Mouse (Mus musculus): ENCODE data around the gene Ddx19a. TPM values are rescaled to one million over a fixed set of nuclear protein-coding genes. Genes with fewer than 3 reads are reported as not detected.

Ddx19a gene
- 16.5 and 16.8 TPM in 2 replicates for polyA plus RNA-seq (2015; fragmentation: Nextera tagmentation; extraction: Ambion mirVana)

DNA sequence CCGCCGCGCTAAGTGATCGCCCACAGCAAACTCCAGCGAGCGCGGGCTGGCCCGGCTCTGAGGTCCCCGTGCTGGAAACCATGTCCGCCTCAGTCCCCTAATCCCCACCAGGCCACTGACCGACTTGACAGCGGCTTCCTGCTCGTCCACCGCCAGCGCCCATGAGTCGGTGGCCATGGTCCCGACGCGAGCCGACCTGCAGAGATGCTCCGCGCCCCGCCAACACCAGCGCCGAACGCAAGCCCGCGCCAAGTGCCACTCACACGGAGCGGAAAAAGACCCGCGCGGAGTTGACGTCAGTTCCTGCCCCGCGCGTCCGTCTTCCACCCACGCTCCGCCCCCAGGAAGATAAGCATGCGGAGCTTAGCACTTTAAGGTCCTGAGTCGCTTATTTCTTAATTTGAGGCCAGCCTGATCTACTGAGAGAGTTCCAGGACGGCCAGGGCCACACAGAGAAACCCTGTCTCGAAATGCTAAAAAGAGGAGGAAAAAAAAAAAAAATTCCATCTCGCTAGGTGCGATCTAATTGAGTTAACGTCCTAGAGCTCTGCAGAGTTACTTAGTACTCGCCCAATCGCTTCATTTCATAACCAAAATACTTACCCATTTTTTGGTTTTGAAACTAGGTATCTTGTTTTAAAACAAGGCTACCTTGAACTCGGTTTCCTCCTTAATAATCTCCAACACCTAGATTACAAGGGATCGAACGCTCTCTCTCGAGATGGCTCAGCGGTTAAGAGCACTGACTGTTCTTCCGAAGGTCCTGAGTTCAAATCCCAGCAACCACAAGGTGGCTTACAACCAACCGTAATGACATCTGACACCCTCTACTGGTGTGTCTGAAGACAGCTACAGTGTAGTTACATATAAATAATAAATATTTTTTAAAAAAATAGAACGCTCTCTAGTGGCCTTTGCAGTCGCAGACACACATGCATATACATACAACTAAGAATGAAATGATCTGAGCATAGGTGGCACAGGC, at the start of gene Ddx19a:
Ddx19a (minus strand) TSS at position 254 of the 985 bp plus-strand sequence.
- Histone ChIP-seq H3K9me3 (no peaks in the 10 kb centered on the region), H3K4me3 (peak within 1 kb of the TSS; percentile 89), H3K4me2 (replicated peaks) (peak within 1 kb of the TSS; percentile 83), H3K4me1 (peaks cover 7% of the 10 kb centered on the region), H3K9ac (peak within 1 kb of the TSS; percentile 88), H3K36me3 (peaks cover 17% of the 10 kb centered on the region), H3K27ac (peak within 1 kb of the TSS; percentile 82), H3K27me3 (no peaks in the 10 kb centered on the region)
- 3% methylated on average over 58 of the region's 58 CpGs for WGBS
- ATAC-seq (ENCODE audit: low FRiP score, low read depth) = peak; percentile 95

DNA sequence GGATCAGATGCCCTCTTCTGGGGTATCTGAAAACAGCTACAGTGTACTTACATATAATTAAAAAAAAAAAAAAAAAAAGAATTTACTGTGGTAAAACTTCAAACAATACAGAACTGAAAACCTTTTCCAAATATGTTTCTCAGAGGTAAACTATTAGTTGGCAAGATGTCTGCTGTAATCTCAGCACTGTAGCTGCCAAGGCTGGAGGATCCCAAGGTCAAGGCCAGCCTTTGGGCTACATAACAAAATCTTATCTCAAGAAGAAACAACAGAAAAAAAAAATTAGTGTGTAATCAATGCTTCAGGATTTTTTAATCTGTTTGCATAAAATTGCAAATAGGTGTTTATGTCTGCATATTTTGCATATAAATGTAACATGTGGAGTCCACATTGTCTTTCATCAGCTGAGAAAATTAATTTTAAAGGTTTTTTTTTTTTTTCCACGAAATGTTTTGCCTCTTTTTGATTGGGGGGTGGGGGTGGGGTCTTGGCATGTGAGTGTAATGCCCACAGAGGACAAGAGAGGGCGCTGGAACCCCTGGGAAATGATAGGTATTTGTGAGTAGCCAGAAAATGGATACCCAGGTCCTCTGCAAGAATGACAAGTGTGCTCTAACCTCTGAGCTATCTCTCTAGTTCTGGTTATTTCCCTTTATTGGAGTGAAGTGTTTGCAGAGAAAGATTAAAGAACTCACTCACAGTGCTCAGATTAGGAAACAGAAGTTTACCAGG, 46.6 kb upstream of the Ddx19a start:
- Histone ChIP-seq H3K27ac (no peak overlapping the region), H3K27me3 (no peaks in the 10 kb centered on the region), H3K9ac (no peak overlapping the region), H3K9me3 (no peaks in the 10 kb centered on the region), H3K4me1 (no peaks in the 10 kb centered on the region), H3K4me3 (no peak overlapping the region), H3K4me2 (replicated peaks) (no peak overlapping the region), H3K36me3 (peaks cover 97% of the 10 kb centered on the region)
- ATAC-seq (ENCODE audit: low FRiP score, low read depth) = no peak
- WGBS = 45% methylated on average over 2 of the region's 2 CpGs

DNA sequence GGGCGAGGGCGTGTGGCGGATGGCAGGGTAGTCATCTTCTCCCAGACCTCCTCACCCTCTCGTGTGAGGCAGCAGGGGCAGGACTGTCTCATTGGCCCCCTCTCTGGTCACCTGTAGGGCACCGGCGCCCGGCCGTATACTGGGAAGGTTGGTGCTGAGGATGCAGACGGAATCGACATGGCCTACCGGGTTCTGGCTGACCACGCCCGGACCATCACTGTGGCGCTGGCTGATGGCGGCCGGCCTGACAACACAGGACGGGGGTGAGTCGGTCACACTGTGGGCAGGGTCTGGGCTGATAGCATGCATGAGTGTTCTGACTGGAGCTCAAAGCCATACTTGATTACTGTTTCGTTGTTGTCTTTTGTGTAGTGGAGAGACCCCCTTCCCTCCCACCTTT, 44.9 kb upstream of the Ddx19a start:
- no peaks in the 10 kb centered on the region for H3K4me1 ChIP-seq

DNA sequence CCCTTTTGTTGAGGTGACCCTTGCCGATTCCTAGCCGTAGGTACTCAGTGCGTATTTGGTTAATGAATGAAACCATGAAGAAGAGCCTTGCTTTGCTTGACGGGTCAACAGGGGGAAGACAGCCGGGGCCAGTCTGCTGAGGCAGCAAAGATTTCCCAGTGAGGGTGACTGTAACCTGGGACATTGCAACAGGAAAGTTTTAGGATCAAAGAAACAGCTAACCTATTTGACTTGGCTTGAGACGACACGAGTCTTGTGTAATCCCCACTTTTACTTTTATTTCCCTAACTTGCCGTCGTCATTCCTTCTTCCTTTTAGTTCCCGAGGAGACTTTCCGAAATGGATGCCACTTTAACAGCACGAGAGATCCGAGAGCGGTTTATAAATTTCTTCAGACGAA, 39.0 kb upstream of the Ddx19a start:
- no peaks in the 10 kb centered on the region for H3K9me3 ChIP-seq
- H3K27ac ChIP-seq = no peak overlapping the region
- H3K36me3 ChIP-seq = peaks cover 48% of the 10 kb centered on the region
- H3K4me3 ChIP-seq = no peak overlapping the region
- peaks cover 15% of the 10 kb centered on the region for H3K4me1 ChIP-seq
- peaks cover 4% of the 10 kb centered on the region; the same call in 1 of the 2 replicates for H3K27me3 ChIP-seq
- ATAC-seq (ENCODE audit: low FRiP score, low read depth) = no peak
- H3K9ac ChIP-seq = no peak overlapping the region
- no peak overlapping the region for H3K4me2 ChIP-seq (replicated peaks)
- WGBS = 95% methylated on average over 15 of the region's 15 CpGs

More for the DNA sequence above, 44.9 kb upstream of the Ddx19a start:
- Histone ChIP-seq H3K4me3 (no peak overlapping the region), H3K27ac (no peak overlapping the region), H3K9me3 (no peaks in the 10 kb centered on the region), H3K36me3 (peaks cover 95% of the 10 kb centered on the region), H3K9ac (no peak overlapping the region), H3K4me2 (replicated peaks) (no peak overlapping the region), H3K27me3 (no peaks in the 10 kb centered on the region)
- 95% methylated on average over 19 of the region's 19 CpGs for WGBS
- no peak for ATAC-seq (ENCODE audit: low FRiP score, low read depth)

DNA sequence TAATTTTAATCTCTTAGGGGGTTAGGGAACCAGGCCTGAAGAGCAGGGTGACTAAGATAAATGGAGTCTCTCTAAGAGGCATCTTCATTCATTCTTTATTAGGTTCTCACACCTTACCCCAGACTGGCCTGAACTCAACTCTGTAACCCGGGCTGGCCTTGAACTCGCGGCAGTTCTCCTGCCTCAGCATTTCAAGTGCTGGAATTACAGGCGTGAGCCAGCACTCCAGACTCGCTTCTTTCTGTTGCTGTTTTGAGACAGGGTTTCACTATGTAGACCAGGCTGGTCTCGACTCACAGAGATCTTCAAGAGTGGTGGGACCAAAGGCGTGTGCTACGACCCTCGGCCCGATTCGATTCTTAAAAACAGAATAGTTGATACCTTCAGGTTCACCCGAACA, 36.7 kb upstream of the Ddx19a start:
- Histone ChIP-seq H3K4me2 (replicated peaks) (peak overlapping the region; percentile 82), H3K36me3 (peaks cover 26% of the 10 kb centered on the region), H3K27ac (peak overlapping the region; percentile 66), H3K9me3 (no peaks in the 10 kb centered on the region), H3K9ac (peak overlapping the region; percentile 71), H3K4me1 (peaks cover 15% of the 10 kb centered on the region), H3K4me3 (peak overlapping the region; percentile 76), H3K27me3 (peaks cover 6% of the 10 kb centered on the region; the same call in 1 of the 2 replicates)
- ATAC-seq (ENCODE audit: low FRiP score, low read depth) = no peak
- WGBS = 17% methylated on average over 12 of the region's 12 CpGs

DNA sequence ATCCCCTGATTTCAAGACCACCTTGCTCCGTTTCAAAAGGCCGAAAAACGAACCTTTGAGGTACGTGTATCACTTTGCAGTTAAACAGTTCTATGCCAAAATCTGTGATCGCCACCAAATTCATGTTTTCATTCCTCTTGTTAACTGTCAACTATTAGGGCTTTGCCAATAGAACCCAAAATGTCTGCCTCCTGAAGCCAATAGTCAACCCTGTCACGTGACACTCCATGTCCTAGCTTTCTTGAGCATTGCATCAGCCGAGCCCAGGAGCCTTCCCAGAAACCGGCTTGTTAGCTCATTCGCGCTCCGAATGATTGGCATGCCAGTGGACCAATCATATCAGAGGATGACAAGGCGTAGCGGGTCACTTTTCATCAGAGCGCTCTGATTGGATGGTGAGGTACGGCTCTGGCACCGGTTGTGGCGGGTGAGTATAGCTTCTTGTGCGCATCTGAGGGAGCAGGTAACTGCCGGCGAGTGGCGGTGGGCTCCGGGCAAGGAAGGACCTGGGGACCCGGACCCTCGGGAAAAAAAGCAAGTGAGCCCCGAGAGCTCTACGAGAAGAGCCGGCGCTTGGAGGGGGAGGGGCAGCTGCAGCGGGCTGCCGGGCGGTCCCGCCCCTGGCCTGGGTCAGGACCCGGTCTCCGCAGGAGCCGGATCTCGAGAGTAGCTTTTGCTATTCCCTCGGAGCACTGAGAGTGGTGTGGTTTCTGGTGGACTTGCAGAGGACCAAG, 36.0 kb upstream of the Ddx19a start:
- Histone ChIP-seq H3K4me2 (replicated peaks) (peak overlapping the region; percentile 82), H3K4me1 (peaks cover 15% of the 10 kb centered on the region), H3K27me3 (peaks cover 6% of the 10 kb centered on the region; the same call in 1 of the 2 replicates), H3K27ac (peak overlapping the region; percentile 66), H3K9me3 (no peaks in the 10 kb centered on the region), H3K36me3 (peaks cover 21% of the 10 kb centered on the region), H3K4me3 (peak overlapping the region; percentile 76), H3K9ac (peak overlapping the region; percentile 71)
- peak; percentile 99 for ATAC-seq (ENCODE audit: low FRiP score, low read depth)
- 6% methylated on average over 37 of the region's 37 CpGs for WGBS

DNA sequence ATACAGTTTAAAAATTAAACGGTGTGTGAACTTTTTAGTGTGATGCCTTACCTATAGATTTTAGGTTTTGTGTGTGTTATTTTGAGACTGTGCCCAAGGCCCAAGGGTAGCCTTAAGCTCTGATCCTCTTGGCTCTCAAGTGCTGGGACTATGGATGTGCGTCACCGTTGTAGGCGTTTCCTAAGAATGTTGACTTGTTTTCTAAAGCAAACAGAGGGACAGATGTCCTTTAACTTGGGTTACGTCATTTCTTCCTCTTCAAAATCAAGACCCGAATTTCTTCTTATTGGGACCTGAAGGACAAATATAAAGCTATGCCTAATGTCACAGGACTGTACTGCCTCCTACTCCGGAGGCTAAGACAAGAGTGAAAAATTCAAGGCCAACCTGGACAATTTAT, 35.3 kb upstream of the Ddx19a start, which contains the start of gene Aars:
Aars (plus strand) TSS at position 229 of the 400 bp plus-strand sequence.
- ATAC-seq (ENCODE audit: low FRiP score, low read depth) = no peak
- 96% methylated on average over 7 of the region's 7 CpGs for WGBS
- Histone ChIP-seq H3K4me1 (peaks cover 15% of the 10 kb centered on the region), H3K9me3 (no peaks in the 10 kb centered on the region), H3K4me3 (peak within 1 kb of the TSS; percentile 76), H3K36me3 (peaks cover 14% of the 10 kb centered on the region), H3K27me3 (peaks cover 6% of the 10 kb centered on the region; the same call in 1 of the 2 replicates), H3K4me2 (replicated peaks) (peak within 1 kb of the TSS; percentile 82), H3K9ac (peak within 1 kb of the TSS; percentile 71), H3K27ac (peak within 1 kb of the TSS; percentile 66)

- Histone ChIP-seq H3K9ac (no peak within 1 kb of the TSS), H3K27me3 (peaks cover 6% of the 10 kb centered on the region; the same call in 1 of the 2 replicates), H3K4me3 (no peak within 1 kb of the TSS), H3K9me3 (no peaks in the 10 kb centered on the region), H3K4me2 (replicated peaks) (no peak within 1 kb of the TSS), H3K4me1 (peaks cover 20% of the 10 kb centered on the region), H3K27ac (no peak within 1 kb of the TSS), H3K36me3 (peaks cover 3% of the 10 kb centered on the region; the same call in 1 of the 2 replicates)
- 94% methylated on average over 19 of the region's 19 CpGs for WGBS
- ATAC-seq (ENCODE audit: low FRiP score, low read depth) = no peak
These were observed 34.0 kb upstream of the Ddx19a start, which contains the start of gene Ddx19b for GRCm38 (mm10) chr8:111031572-111031971. Gene Ddx19b (minus strand): TSS chr8:111031751.

DNA sequence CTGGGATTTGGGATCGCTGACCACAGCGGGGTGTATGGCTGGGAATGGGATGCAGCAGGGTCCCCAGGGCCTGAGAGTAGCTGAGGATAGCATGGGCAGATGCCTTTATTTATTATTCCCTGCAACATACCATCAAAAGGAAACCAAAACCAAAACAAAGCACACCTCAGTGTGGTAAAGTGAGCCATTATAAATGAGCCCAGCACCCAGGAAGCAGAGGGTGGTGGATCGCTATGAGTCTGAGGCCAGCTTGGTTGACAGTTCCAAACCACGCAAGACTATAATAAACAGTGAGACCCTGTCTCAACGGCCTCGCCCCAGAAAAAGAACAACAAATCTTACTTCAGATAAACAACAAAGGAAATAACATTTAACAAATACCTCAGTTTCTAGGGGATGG, 32.4 kb upstream of the Ddx19a start:
- Histone ChIP-seq H3K9me3 (no peaks in the 10 kb centered on the region), H3K4me2 (replicated peaks) (no peak overlapping the region), H3K36me3 (no peaks in the 10 kb centered on the region), H3K4me1 (peaks cover 13% of the 10 kb centered on the region), H3K27me3 (peaks cover 6% of the 10 kb centered on the region; the same call in 1 of the 2 replicates), H3K4me3 (no peak overlapping the region), H3K27ac (no peak overlapping the region), H3K9ac (no peak overlapping the region)
- ATAC-seq (ENCODE audit: low FRiP score, low read depth) = no peak
- WGBS = 76% methylated on average over 6 of the region's 6 CpGs

GRCm38 (mm10) chr8:111029589-111029988, 32.0 kb upstream of the Ddx19a start:
- WGBS = 53% methylated on average over 4 of the region's 4 CpGs
- H3K27me3 ChIP-seq = peaks cover 6% of the 10 kb centered on the region; the same call in 1 of the 2 replicates

DNA sequence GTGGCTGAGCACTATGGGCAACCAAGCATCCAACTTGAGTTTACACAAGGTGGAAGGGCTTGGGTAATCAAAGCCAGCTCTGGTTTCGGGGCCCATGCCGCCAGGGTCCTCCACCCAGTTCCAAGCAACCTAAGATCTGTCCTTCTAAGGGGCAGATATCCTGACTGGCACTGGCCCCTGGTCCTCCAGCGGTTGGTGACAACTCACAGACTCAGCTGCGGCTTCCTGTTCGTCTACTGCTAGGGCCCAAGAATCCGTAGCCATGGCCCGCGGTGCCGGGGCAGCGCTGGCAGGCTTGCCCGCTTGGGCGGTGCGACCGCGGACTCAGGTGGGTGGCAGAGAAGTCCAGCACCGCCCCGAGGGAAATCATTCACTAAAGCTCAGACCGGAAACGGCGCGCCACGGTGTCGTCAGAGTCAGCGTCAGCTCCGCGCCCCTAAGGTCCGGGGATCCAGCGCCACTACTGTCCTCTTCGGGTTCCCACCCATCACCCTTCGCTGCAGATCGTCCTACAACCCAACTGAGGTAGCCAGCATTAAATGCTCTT, 29.9 kb upstream of the Ddx19a start:
- peak overlapping the region; percentile 68 for H3K4me3 ChIP-seq
- no peaks in the 10 kb centered on the region for H3K9me3 ChIP-seq
- peaks cover 6% of the 10 kb centered on the region; the same call in 1 of the 2 replicates for H3K27me3 ChIP-seq
- peak overlapping the region; percentile 76 for H3K9ac ChIP-seq
- ATAC-seq (ENCODE audit: low FRiP score, low read depth) = peak; percentile 64
- H3K27ac ChIP-seq = no peak overlapping the region
- H3K4me2 ChIP-seq (replicated peaks) = peak overlapping the region; percentile 83
- no peaks in the 10 kb centered on the region for H3K36me3 ChIP-seq
- WGBS = under 1% methylated on average over 31 of the region's 31 CpGs
- H3K4me1 ChIP-seq = 0 out of 2 replicates have a peak, but pooled peaks cover 5% of the 10 kb centered on the region

More at GRCm38 (mm10) chr8:111029589-111029988, 32.0 kb upstream of the Ddx19a start:
- H3K27ac ChIP-seq = no peak overlapping the region
- no peak overlapping the region for H3K4me2 ChIP-seq (replicated peaks)
- H3K9ac ChIP-seq = no peak overlapping the region
- H3K4me1 ChIP-seq = peaks cover 8% of the 10 kb centered on the region
- no peak for ATAC-seq (ENCODE audit: low FRiP score, low read depth)
- H3K4me3 ChIP-seq = no peak overlapping the region
- no peaks in the 10 kb centered on the region for H3K9me3 ChIP-seq
- H3K36me3 ChIP-seq = no peaks in the 10 kb centered on the region

Measured in limb, embryonic 13.5 days (tissue).